Mouse (Mus musculus): ENCODE measurements around the gene Irx3. TPM values are rescaled to one million over a fixed set of nuclear protein-coding genes. Genes with fewer than 3 reads are reported as not detected.

Gene Irx3
- polyA plus RNA-seq, 1 experiment from 2014 or later: 0.68 TPM

DNA sequence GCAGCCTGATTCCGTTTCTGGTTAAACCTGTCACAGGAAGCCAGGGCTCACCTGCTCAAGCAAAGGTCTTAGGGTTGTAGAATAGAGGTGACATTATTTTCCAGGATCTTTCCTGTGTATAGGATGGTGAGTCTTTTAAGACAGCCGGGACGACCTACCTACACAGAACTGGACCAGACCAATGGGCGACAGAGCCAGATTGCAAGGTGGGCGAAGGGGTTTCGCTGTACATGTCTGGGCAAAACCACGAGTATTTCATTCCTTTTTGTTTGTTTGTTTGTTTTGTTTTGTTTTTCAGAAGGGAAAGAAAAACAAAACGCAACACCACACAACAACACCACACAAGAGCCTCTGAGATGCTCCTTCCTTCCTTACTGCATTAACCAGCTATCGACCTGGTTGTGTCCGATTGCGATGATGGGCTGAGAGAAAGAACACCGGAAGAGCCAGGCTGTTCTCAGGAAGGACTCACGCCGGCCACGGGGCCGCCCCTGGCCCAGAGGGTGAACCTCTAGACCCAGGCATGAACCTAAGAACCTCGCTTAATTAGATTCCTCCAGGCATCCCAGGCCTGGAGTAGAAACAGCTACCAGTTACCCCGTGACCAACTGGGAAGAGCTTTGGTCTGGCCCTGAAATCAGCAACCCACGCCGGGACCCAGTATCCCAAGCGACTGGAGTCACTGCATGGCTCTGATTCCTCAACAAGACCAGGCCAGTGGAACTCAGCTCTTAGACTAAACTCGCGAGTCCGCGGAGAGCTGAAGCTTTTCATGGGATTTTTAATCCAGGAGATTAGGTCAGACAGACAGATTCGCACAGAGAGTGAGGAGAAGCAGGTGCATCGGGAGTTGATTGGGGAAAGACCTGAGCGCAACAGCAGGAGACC lies 1.9 kb upstream of the Irx3 start:
- H3K4me3 ChIP-seq (replicated peaks; ENCODE audit: low read length): no peak overlapping the region
- no peak overlapping the region for H3K4me2 ChIP-seq (ENCODE audit: low read length)
- peaks cover 39% of the 10 kb centered on the region for H3K4me1 ChIP-seq (replicated peaks; ENCODE audit: control insufficient read depth, insufficient read depth, low read length)
- H3K27ac ChIP-seq (ENCODE audit: low read length): no peak overlapping the region
- 6% methylated on average over 28 of the region's 28 CpGs for WGBS
- ATAC-seq: no peak
- H3K36me3 ChIP-seq (ENCODE audit: control insufficient read depth, insufficient read depth): no peaks in the 10 kb centered on the region
- no peak overlapping the region for H3K9ac ChIP-seq (replicated peaks; ENCODE audit: low read depth, low read length)
- H3K27me3 ChIP-seq (replicated peaks; ENCODE audit: control insufficient read depth, insufficient read depth, low read length): peaks cover 74% of the 10 kb centered on the region
- H3K9me3 ChIP-seq (ENCODE audit: control insufficient read depth, low read length): no peaks in the 10 kb centered on the region

DNA sequence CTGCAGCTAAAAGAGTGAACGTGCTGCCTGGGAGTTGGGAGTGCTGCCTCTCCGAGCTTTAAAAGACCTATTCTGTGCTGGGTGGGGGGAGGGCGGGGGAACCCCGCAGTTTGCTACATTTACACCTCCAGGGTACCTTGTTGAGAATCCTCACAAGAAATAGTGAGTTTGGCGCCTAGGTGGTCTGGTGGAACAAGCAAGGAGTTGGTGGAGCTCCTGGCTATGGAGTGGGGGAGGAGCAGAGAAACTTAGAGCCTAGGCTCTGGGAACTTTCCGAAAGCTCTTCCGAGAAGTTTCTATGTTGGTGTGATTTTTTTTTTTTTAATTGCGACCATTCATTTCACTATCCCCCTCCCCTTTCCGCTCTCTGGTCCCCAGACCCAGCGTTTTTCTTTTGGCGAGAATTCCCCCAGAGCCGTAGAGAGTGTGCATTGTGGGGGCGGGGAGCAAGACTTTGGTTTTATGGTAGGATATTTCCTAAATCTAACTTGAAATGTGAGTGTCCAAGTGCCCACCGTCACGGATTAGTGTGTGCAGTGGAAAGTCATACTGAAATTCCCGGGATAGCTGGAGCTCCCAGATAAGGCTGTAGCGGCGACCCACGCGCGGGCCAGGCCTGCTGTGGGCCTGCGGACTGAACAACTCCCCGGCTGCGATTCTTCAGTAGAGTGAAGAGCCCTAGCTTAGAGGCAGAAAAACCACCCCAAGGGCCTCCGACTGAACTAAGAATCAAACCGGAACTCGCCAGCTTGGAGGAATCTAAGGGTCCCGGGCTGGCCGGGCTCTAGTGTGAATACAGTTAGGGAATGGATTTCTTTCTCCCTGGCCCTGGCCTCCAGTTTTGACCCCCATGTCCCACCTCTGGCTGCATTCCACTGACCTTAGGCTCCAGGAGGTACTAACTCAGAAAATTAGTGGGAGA lies 795 bp upstream of the Irx3 start:
- no peak overlapping the region for H3K9ac ChIP-seq (replicated peaks; ENCODE audit: low read depth, low read length)
- H3K27ac ChIP-seq (ENCODE audit: low read length): no peak overlapping the region
- H3K4me1 ChIP-seq (replicated peaks; ENCODE audit: control insufficient read depth, insufficient read depth, low read length): peaks cover 39% of the 10 kb centered on the region
- no peak for ATAC-seq
- H3K9me3 ChIP-seq (ENCODE audit: control insufficient read depth, low read length): no peaks in the 10 kb centered on the region
- WGBS: 2% methylated on average over 29 of the region's 29 CpGs
- H3K27me3 ChIP-seq (replicated peaks; ENCODE audit: control insufficient read depth, insufficient read depth, low read length): peaks cover 74% of the 10 kb centered on the region
- no peak overlapping the region for H3K4me3 ChIP-seq (replicated peaks; ENCODE audit: low read length)
- no peaks in the 10 kb centered on the region for H3K36me3 ChIP-seq (ENCODE audit: control insufficient read depth, insufficient read depth)
- H3K4me2 ChIP-seq (ENCODE audit: low read length): peak overlapping the region; percentile 70

DNA sequence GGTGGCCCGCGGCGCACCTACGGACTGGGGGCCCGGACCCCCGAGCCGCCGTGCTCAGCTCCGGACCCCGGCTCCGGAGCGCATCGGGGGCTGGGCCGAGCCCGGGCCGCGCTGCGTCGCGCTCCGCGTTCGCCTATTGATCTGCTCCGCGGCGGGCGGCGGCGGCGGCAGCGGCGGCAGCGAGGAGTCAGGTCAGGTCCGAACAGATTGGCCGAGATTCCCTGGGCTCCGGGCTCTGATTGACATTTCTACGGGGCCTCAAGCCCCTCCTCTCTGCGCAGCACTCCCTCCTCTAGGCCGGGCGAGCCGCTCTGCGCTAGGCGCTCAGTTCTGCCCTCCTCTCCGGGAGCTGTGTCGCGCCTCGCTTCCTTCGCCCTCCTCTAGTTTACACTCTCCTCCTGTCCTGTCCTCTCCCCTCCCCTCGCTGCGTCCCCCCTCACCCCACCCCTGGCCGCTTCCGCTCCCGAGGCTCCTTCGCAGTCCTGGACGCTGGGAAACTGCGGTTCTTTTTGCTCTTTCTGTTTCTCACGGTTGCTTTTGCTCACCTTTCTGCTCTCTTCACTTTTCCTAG lies 541 bp downstream of the Irx3 start:
- Histone ChIP-seq H3K9ac (replicated peaks; ENCODE audit: low read depth, low read length) (peak overlapping the region; percentile 47), H3K4me3 (replicated peaks; ENCODE audit: low read length) (peak overlapping the region; percentile 43), H3K27me3 (replicated peaks; ENCODE audit: control insufficient read depth, insufficient read depth, low read length) (peaks cover 76% of the 10 kb centered on the region), H3K27ac (ENCODE audit: low read length) (no peak overlapping the region), H3K9me3 (ENCODE audit: control insufficient read depth, low read length) (no peaks in the 10 kb centered on the region), H3K36me3 (ENCODE audit: control insufficient read depth, insufficient read depth) (no peaks in the 10 kb centered on the region), H3K4me1 (replicated peaks; ENCODE audit: control insufficient read depth, insufficient read depth, low read length) (peaks cover 36% of the 10 kb centered on the region), H3K4me2 (ENCODE audit: low read length) (peak overlapping the region; percentile 70)
- WGBS: under 1% methylated on average over 52 of the region's 57 CpGs
- ATAC-seq: peak; percentile 64

DNA sequence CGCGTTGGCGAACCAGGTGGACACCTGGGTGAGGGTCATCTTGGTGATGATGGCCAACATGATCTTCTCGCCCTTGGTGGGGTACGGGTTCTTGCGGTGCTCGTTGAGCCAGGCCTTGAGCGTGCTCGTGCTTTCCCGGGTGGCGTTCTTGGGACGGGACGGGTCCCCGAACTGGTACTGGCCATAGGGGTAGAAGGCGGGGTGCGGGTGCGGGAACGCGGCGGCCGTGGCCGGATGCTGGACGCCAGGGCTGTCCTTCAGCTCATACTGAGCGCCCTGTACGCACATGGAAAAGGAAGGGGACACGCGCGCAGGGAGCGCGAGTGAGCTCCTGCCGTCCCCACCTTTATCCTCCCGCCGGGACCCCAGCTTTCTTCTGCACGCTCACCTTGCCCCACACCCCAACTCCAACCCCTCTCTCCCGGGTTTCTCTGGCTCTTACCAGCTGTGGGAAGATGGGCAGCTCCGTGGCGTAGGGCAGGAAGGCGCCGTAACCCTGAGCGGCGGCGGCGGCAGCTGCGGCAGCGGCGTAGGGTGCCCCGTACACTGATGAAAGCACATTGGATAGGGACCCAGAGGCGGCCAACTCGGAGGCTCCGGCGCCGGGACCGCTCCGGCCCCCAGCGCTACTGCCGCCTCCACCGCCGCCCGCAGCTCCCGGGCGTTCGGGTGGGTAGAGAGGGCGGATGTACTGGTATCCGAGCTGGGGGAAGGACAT lies 1.2 kb downstream of the Irx3 start:
- Histone ChIP-seq H3K9ac (replicated peaks; ENCODE audit: low read depth, low read length) (peak overlapping the region; percentile 47), H3K9me3 (ENCODE audit: control insufficient read depth, low read length) (no peaks in the 10 kb centered on the region), H3K4me2 (ENCODE audit: low read length) (peak overlapping the region; percentile 70), H3K36me3 (ENCODE audit: control insufficient read depth, insufficient read depth) (no peaks in the 10 kb centered on the region), H3K4me3 (replicated peaks; ENCODE audit: low read length) (peak overlapping the region; percentile 43), H3K27ac (ENCODE audit: low read length) (no peak overlapping the region), H3K27me3 (replicated peaks; ENCODE audit: control insufficient read depth, insufficient read depth, low read length) (peaks cover 78% of the 10 kb centered on the region), H3K4me1 (replicated peaks; ENCODE audit: control insufficient read depth, insufficient read depth, low read length) (peaks cover 32% of the 10 kb centered on the region)
- ATAC-seq: peak; percentile 19; the same call in 1 of the 2 replicates
- under 1% methylated on average over 58 of the region's 64 CpGs for WGBS

DNA sequence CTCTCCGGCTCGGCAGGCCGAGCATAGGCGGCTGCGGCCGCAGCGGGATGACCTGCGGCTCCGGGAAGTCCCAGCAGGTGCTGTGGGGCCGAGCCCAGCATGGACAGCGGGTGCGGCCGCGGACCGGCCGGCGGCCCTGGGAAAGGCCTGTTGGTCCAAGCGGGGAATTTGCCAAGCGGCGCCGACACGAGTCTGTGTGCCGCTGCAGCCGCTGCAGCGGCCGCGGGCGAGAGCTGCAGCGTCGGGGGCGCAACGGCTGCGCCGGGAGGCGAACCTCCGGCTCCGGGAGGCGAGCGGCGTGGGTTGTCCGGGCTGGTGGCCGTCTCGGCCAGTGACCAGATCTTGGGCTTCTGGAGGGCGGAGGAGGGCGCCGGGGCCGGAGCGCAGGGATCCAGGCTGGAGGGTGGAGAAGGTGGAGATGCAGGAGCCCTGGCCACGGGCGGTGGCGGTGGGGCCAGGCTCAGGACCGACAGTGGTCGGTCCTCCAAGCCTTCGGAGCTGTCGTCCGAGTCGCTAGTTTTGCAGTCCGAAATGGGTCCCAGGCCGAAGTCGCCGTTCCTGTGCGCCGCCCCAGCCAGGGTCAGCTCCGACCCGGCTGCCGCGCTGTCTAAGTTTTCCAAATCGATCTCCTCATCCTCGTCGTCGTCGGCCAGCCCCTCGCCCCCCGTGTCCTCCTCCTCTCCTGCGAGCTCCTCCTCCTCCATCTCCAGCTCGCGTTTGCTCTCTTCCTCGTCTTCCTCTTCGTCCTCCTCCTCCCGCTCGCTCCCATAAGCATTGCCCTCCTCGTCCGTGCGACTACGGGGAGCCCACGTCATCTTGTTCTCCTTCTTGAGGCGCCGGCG lies 2.0 kb downstream of the Irx3 start:
- H3K27me3 ChIP-seq (replicated peaks; ENCODE audit: control insufficient read depth, insufficient read depth, low read length): peaks cover 78% of the 10 kb centered on the region
- no peak for ATAC-seq
- under 1% methylated on average over 89 of the region's 89 CpGs for WGBS
- H3K36me3 ChIP-seq (ENCODE audit: control insufficient read depth, insufficient read depth): no peaks in the 10 kb centered on the region
- H3K4me1 ChIP-seq (replicated peaks; ENCODE audit: control insufficient read depth, insufficient read depth, low read length): peaks cover 27% of the 10 kb centered on the region
- H3K9me3 ChIP-seq (ENCODE audit: control insufficient read depth, low read length): no peaks in the 10 kb centered on the region
- no peak overlapping the region; the same call in 1 of the 2 replicates for H3K9ac ChIP-seq (replicated peaks; ENCODE audit: low read depth, low read length)
- H3K27ac ChIP-seq (ENCODE audit: low read length): no peak overlapping the region
- H3K4me3 ChIP-seq (replicated peaks; ENCODE audit: low read length): peak overlapping the region; percentile 43
- peak overlapping the region; percentile 70 for H3K4me2 ChIP-seq (ENCODE audit: low read length)

DNA sequence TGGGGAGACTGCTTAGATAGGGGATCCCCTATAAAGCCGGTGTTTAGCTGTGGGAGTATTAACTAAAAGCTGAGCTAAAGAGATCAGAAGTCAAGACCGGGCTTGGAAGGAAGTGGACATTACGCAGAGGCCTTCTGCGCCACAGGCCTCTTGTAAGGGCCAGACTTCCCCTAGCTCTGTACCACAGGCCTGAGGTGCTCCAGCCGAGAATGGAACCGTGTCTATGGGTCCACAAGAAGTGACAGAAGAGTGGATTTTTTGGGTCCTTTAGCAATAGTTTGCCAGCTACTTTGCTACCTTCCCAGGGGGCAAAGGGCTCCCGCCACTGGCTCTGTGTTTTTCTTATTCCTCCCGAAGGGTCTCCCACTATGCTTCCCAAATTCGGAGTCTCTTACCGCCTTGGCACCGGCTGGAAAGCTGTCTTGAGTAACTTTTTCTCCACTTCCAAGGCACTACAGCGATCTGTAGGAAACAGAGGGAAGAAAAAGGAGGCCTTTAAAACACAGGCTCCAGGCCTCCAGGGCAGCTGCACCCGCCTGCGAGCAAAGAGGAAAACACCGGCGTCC lies 2.8 kb downstream of the Irx3 start:
- Histone ChIP-seq H3K9me3 (ENCODE audit: control insufficient read depth, low read length) (no peaks in the 10 kb centered on the region), H3K27ac (ENCODE audit: low read length) (no peak overlapping the region), H3K27me3 (replicated peaks; ENCODE audit: control insufficient read depth, insufficient read depth, low read length) (peaks cover 79% of the 10 kb centered on the region), H3K4me2 (ENCODE audit: low read length) (no peak overlapping the region), H3K4me1 (replicated peaks; ENCODE audit: control insufficient read depth, insufficient read depth, low read length) (peaks cover 27% of the 10 kb centered on the region), H3K36me3 (ENCODE audit: control insufficient read depth, insufficient read depth) (no peaks in the 10 kb centered on the region), H3K9ac (replicated peaks; ENCODE audit: low read depth, low read length) (no peak overlapping the region), H3K4me3 (replicated peaks; ENCODE audit: low read length) (peak overlapping the region; percentile 43)
- no peak for ATAC-seq
- 26% methylated on average over 16 of the region's 16 CpGs for WGBS

DNA sequence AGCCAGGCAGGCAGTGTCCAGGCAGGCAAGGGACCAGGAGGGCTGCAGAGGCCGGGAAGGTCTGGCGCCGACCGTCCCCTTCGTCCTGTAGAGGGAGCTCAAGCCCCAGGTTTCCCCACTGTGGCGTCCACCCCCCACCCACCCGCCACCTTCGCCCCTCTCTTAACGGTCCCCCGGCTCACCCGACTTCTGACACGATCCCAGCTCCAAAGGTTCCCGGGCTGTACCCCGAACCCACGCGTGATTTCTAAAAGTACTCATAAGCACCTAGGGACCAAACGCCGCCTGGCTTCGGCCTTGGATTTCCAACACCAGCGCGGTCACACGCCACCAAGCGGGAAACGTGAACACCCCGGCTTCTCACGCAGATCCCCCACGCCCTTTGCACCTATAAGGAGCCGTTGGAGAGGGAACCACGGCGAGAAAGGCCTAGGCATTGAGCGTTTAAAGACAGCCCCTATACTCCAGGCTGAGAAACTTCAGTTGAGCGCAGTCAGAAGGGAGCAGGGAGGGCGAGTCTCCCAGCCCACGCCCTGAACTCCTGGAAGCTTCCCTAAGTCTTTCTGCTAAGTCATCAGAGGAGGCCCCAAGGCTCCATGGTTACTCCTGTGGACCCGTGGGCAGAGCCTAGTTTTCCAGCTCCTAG lies 4.1 kb downstream of the Irx3 start:
- Histone ChIP-seq H3K27me3 (replicated peaks; ENCODE audit: control insufficient read depth, insufficient read depth, low read length) (peaks cover 70% of the 10 kb centered on the region), H3K27ac (ENCODE audit: low read length) (no peak overlapping the region), H3K9ac (replicated peaks; ENCODE audit: low read depth, low read length) (no peak overlapping the region), H3K4me3 (replicated peaks; ENCODE audit: low read length) (peak overlapping the region; percentile 28), H3K36me3 (ENCODE audit: control insufficient read depth, insufficient read depth) (no peaks in the 10 kb centered on the region), H3K9me3 (ENCODE audit: control insufficient read depth, low read length) (no peaks in the 10 kb centered on the region), H3K4me1 (replicated peaks; ENCODE audit: control insufficient read depth, insufficient read depth, low read length) (peaks cover 34% of the 10 kb centered on the region), H3K4me2 (ENCODE audit: low read length) (peak overlapping the region; percentile 45)
- peak; percentile 37 for ATAC-seq
- 1% methylated on average over 35 of the region's 35 CpGs for WGBS
